Mouse (Mus musculus): ENCODE data around the gene Slc38a11. TPM values are rescaled to one million over a fixed set of nuclear protein-coding genes. Genes with fewer than 3 reads are reported as not detected.

Gene Slc38a11
- total RNA-seq, 2 experiments from 2014 or later, result not detected

- peak; percentile 96 for ATAC-seq (replicated peaks; ENCODE audit: poor library complexity)
Measured at GRCm38 (mm10) chr2:65331321-65331720, 32.5 kb downstream of the Slc38a11 start.

- no peak for ATAC-seq (replicated peaks; ENCODE audit: poor library complexity)
Measured at GRCm38 (mm10) chr2:65321998-65322754, 41.7 kb downstream of the Slc38a11 start.

- no peak for ATAC-seq (replicated peaks; ENCODE audit: poor library complexity)
Measured at GRCm38 (mm10) chr2:65320975-65321374, 42.9 kb downstream of the Slc38a11 start.

- ATAC-seq (replicated peaks; ENCODE audit: poor library complexity), result no peak
Measured at GRCm38 (mm10) chr2:65316721-65317120, 47.1 kb downstream of the Slc38a11 start.

- ATAC-seq (replicated peaks; ENCODE audit: poor library complexity), result no peak
Measured at GRCm38 (mm10) chr2:65311250-65311649, 52.6 kb downstream of the Slc38a11 start.

- ATAC-seq (replicated peaks; ENCODE audit: poor library complexity), result peak; percentile 23; the same call in 1 of the 2 replicates
Measured at GRCm38 (mm10) chr2:65296541-65296940, 67.3 kb downstream of the Slc38a11 start.

GRCm38 (mm10) chr2:65294092-65294491, 69.7 kb downstream of the Slc38a11 start:
- peak; percentile 29; the same call in 1 of the 2 replicates for ATAC-seq (replicated peaks; ENCODE audit: poor library complexity)

- ATAC-seq (replicated peaks; ENCODE audit: poor library complexity), result no peak
Measured at GRCm38 (mm10) chr2:65293411-65293810, 70.4 kb downstream of the Slc38a11 start.

- no peak for ATAC-seq (replicated peaks; ENCODE audit: poor library complexity)
Measured at GRCm38 (mm10) chr2:65289721-65290120, 74.1 kb downstream of the Slc38a11 start.

- ATAC-seq (replicated peaks; ENCODE audit: poor library complexity), result no peak
Measured at GRCm38 (mm10) chr2:65288696-65289095, 75.1 kb downstream of the Slc38a11 start.

- 0 out of 2 replicates have a peak, but pooled peaks have one; percentile 32 for ATAC-seq (replicated peaks; ENCODE audit: poor library complexity)
Measured at GRCm38 (mm10) chr2:65285380-65285779, 78.5 kb downstream of the Slc38a11 start.

GRCm38 (mm10) chr2:65282979-65283378, 80.9 kb downstream of the Slc38a11 start:
- peak; percentile 94 for ATAC-seq (replicated peaks; ENCODE audit: poor library complexity)

GRCm38 (mm10) chr2:65279029-65279690, 84.7 kb downstream of the Slc38a11 start:
- ATAC-seq (replicated peaks; ENCODE audit: poor library complexity), result no peak

GRCm38 (mm10) chr2:65275443-65276061, 88.3 kb downstream of the Slc38a11 start:
- ATAC-seq (replicated peaks; ENCODE audit: poor library complexity), result no peak

GRCm38 (mm10) chr2:65273910-65274309, 89.9 kb downstream of the Slc38a11 start:
- ATAC-seq (replicated peaks; ENCODE audit: poor library complexity), result no peak

GRCm38 (mm10) chr2:65268731-65269130, 95.1 kb downstream of the Slc38a11 start:
- no peak for ATAC-seq (replicated peaks; ENCODE audit: poor library complexity)

- no peak for ATAC-seq (replicated peaks; ENCODE audit: poor library complexity)
Measured at GRCm38 (mm10) chr2:65267834-65268233, 96.0 kb downstream of the Slc38a11 start.

- ATAC-seq (replicated peaks; ENCODE audit: poor library complexity), result no peak
Measured at GRCm38 (mm10) chr2:65266576-65267299, 97.1 kb downstream of the Slc38a11 start.
